Mouse (Mus musculus) spleen, adult 2 months (tissue): Measurements from ENCODE around the gene Dek.

Experiments used
- CTCF ChIP-seq: fragments of 200-500 bp; IDR thresholded peaks from 2 replicates; pipeline ENCODE4 v1.5.1; 2011; ENCODE audit warnings: mild to moderate bottlenecking, inconsistent platforms; ENCODE audit not compliant: insufficient read depth, insufficient read length, insufficient replicate concordance; ENCODE audit errors: extremely low read depth
- POLR2A ChIP-seq: fragments of 200-500 bp; IDR thresholded peaks from 2 replicates; pipeline ENCODE4 v1.6.1; 2011; ENCODE audit warnings: low read depth, low read length, inconsistent platforms

DNA sequence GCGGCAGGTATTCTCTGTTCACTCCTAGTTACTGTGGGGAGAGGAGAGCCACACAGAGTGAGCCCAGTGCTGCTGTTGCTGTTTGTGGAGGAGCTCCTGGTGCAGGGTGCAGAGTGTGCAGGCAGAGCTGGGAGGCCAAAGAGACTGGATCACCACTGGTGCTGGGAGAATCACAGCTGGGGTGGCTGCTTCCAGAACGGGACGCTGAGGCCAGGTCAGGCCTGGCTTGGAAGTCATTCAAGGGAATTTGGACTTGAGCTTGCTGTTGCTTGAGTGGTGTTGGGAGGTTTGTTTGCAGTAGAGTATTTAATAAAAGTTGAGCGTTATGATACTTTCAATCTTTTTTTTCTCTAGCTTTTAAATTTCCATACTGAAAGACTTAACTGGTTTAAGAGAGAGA lies 58.0 kb downstream of the Dek start:
- TF ChIP-seq CTCF (no peak), POLR2A (no peak)
